Mouse (Mus musculus): Measurements from ENCODE around the gene Gm21671.
"Not testable (repeated sequence)": the region's sequence is repeated elsewhere in the genome, so short reads cannot be mapped to it uniquely, and the experiment has no call there.

The Gm21671 gene

DNA sequence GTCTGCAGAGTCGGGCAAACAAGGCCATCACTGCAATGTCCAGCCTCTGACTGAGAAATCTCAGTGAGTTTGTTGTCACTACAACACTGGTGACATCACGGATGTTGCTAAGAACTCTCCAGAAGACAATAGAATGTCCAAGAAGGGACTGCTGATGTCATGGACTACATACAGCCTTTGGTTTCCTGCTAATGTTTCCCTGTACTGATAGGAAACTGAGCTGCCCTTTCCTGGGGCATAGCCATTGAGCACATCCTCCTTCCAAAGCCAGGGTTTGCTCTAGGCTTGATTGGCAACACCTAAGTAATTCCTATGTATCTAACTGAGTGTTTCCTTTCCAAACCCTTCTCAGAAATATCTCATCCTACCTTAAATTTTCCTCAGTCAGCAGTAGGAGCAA lies at the start of gene Gm21671:
Gene Gm21671 (minus strand): TSS at position 101 of the 400 bp plus-strand sequence.
- not testable (repeated sequence) for DNase-seq (ENCODE audit: low spot score)

- not testable (repeated sequence) for DNase-seq (ENCODE audit: low spot score)
Observed at GRCm38 (mm10) chr5:25988550-25988949, 34.3 kb upstream of the Gm21671 start, which contains the start of gene Gm21698. Gene Gm21698, minus strand, starts transcription at chr5:25988650.

- not testable (repeated sequence) for DNase-seq (ENCODE audit: low spot score)
Observed at GRCm38 (mm10) chr5:25972563-25972962, 18.3 kb upstream of the Gm21671 start, which contains the start of gene Gm21680. Gene Gm21680, minus strand, starts transcription at chr5:25972663.

DNA sequence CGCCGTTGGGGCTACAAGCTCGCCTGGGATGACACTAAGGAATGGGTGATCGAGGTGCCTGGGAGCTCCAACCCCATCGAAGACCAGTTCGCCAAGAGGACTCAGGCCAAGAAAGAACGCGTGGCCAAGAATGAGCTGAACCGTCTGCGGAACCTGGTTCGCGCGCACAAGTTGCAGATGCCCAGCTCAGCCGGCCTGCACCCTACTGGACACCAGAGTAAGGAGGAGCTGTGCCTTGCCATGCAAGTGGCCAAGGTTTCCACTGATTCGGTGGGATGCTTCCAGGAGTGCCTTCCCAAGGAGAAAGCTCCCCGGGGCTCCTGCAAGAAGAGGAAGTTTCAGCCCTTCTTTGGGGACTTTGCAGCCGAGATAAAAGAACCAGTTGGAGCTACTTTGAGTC lies 2.8 kb upstream of the Gm21671 start:
- not testable (repeated sequence) for DNase-seq (ENCODE audit: low spot score)

- DNase-seq (ENCODE audit: low spot score): not testable (repeated sequence)
Observed at GRCm38 (mm10) chr5:25956611-25957010, 2.4 kb upstream of the Gm21671 start.

- not testable (repeated sequence) for DNase-seq (ENCODE audit: low spot score)
Observed at GRCm38 (mm10) chr5:25945391-25945790, 8.8 kb downstream of the Gm21671 start.

- not testable (repeated sequence) for DNase-seq (ENCODE audit: low spot score)
Observed at GRCm38 (mm10) chr5:25942281-25942680, 11.9 kb downstream of the Gm21671 start, which contains the start of gene Gm21663. Gene Gm21663, minus strand, starts transcription at chr5:25942381.

Measured in urinary bladder, postnatal 25 days (tissue).